Mouse (Mus musculus): Measurements from ENCODE around the gene Emid1. TPM values are rescaled to one million over a fixed set of nuclear protein-coding genes. Genes with fewer than 3 reads are reported as not detected.

Emid1 gene
- polyA plus RNA-seq, 1 experiment from 2014 or later, result 174 TPM

- no peak overlapping the region for H3K4me3 ChIP-seq (replicated peaks; ENCODE audit: low read depth, low read length)
- no peak for TF ChIP-seq CTCF (IDR thresholded peaks at IDR 0.05; ENCODE audit: low read depth)
- H3K36me3 ChIP-seq (ENCODE audit: insufficient read depth, low read length), result no peaks in the 10 kb centered on the region
- no peak for DNase-seq (ENCODE audit: low spot score)
- 58% methylated on average over 9 of the region's 9 CpGs for WGBS
- H3K9ac ChIP-seq (ENCODE audit: low read depth, low read length), result no peak overlapping the region
- no peak overlapping the region for H3K27ac ChIP-seq
- no peak overlapping the region for H3K4me2 ChIP-seq (ENCODE audit: low read length)
- no peaks in the 10 kb centered on the region for H3K27me3 ChIP-seq (ENCODE audit: insufficient read depth, low read length)
- H3K9me3 ChIP-seq (replicated peaks; ENCODE audit: low read length), result no peaks in the 10 kb centered on the region
- 0 out of 2 replicates have a peak, but pooled peaks cover 7% of the 10 kb centered on the region for H3K4me1 ChIP-seq (replicated peaks; ENCODE audit: insufficient read depth, low read length)
- no peak for ATAC-seq (replicated peaks; ENCODE audit: low FRiP score, low read depth)
Measured at GRCm38 (mm10) chr11:5167311-5167710, 15.3 kb upstream of the Emid1 start.

DNA sequence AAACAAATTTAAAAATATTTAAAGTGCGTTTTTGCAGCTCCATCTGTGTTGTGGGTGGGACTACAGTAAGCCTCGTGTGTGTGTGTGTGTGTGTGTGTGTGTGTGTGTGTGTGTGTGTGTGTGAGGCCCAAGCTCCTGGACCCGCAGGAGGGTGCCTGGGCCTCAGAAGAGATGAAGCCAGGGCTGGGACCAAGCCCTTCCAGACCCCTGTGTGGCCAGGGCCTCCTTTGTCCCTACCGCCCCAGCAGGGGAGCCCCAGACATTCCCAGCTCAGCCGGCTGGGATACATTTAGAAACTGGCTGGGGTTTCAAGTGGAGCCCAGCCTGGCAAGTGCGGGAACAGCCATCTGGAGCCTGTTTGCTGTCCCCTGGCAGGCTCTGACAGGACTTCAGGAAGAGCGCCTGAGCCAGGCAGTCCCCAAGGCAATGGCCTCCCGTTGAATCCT lies 13.4 kb upstream of the Emid1 start:
- Histone ChIP-seq H3K9me3 (replicated peaks; ENCODE audit: low read length) (no peaks in the 10 kb centered on the region), H3K9ac (ENCODE audit: low read depth, low read length) (0 out of 2 replicates have a peak overlapping the region, but pooled peaks have one; percentile 15), H3K36me3 (ENCODE audit: insufficient read depth, low read length) (no peaks in the 10 kb centered on the region), H3K27ac (no peak overlapping the region), H3K4me3 (replicated peaks; ENCODE audit: low read depth, low read length) (no peak overlapping the region), H3K4me2 (ENCODE audit: low read length) (no peak overlapping the region), H3K27me3 (ENCODE audit: insufficient read depth, low read length) (no peaks in the 10 kb centered on the region), H3K4me1 (replicated peaks; ENCODE audit: insufficient read depth, low read length) (0 out of 2 replicates have a peak, but pooled peaks cover 7% of the 10 kb centered on the region)
- WGBS, result 41% methylated on average over 8 of the region's 8 CpGs
- no peak for DNase-seq (ENCODE audit: low spot score)
- ATAC-seq (replicated peaks; ENCODE audit: low FRiP score, low read depth), result no peak
- no peak for TF ChIP-seq CTCF (IDR thresholded peaks at IDR 0.05; ENCODE audit: low read depth)

DNA sequence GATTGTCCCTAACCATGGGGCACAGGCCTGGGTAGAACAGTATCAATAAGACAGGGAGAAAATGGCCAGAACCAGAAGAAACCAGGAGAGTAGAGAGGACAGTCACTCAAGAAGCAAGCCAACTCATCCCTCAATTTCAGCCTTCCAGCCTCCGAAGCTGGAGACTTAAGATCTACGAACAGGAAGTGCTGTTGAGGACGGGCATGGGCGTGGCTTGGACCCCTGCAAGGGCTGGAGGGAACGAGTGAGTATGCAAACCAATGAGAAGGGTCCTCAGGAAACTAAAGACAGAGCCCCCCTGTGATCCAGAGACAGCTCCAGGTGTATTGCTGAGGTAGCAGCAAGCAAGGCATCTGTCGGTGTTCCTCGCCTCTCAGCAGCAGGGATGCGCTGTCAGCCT lies 12.3 kb upstream of the Emid1 start:
- no peak for ATAC-seq (replicated peaks; ENCODE audit: low FRiP score, low read depth)
- Histone ChIP-seq H3K4me2 (ENCODE audit: low read length) (no peak overlapping the region), H3K9ac (ENCODE audit: low read depth, low read length) (no peak overlapping the region), H3K4me1 (replicated peaks; ENCODE audit: insufficient read depth, low read length) (0 out of 2 replicates have a peak, but pooled peaks cover 7% of the 10 kb centered on the region), H3K36me3 (ENCODE audit: insufficient read depth, low read length) (no peaks in the 10 kb centered on the region), H3K4me3 (replicated peaks; ENCODE audit: low read depth, low read length) (no peak overlapping the region), H3K27me3 (ENCODE audit: insufficient read depth, low read length) (no peaks in the 10 kb centered on the region), H3K9me3 (replicated peaks; ENCODE audit: low read length) (no peaks in the 10 kb centered on the region), H3K27ac (no peak overlapping the region)
- no peak for DNase-seq (ENCODE audit: low spot score)
- WGBS, result 31% methylated on average over 8 of the region's 8 CpGs
- no peak for TF ChIP-seq CTCF (IDR thresholded peaks at IDR 0.05; ENCODE audit: low read depth)

- Histone ChIP-seq H3K9ac (ENCODE audit: low read depth, low read length) (no peak overlapping the region), H3K36me3 (ENCODE audit: insufficient read depth, low read length) (no peaks in the 10 kb centered on the region), H3K4me3 (replicated peaks; ENCODE audit: low read depth, low read length) (no peak overlapping the region), H3K9me3 (replicated peaks; ENCODE audit: low read length) (no peaks in the 10 kb centered on the region), H3K27ac (no peak overlapping the region), H3K4me1 (replicated peaks; ENCODE audit: insufficient read depth, low read length) (0 out of 2 replicates have a peak, but pooled peaks cover 7% of the 10 kb centered on the region), H3K27me3 (ENCODE audit: insufficient read depth, low read length) (no peaks in the 10 kb centered on the region), H3K4me2 (ENCODE audit: low read length) (no peak overlapping the region)
- no peak for TF ChIP-seq CTCF (IDR thresholded peaks at IDR 0.05; ENCODE audit: low read depth)
- DNase-seq (ENCODE audit: low spot score) (no peak), ATAC-seq (replicated peaks; ENCODE audit: low FRiP score, low read depth) (no peak)
- 91% methylated on average over 8 of the region's 8 CpGs for WGBS
Measured at GRCm38 (mm10) chr11:5163421-5163820, 11.4 kb upstream of the Emid1 start.

GRCm38 (mm10) chr11:5160722-5161485 lies 8.8 kb upstream of the Emid1 start:
- 0 out of 2 replicates have a peak, but pooled peaks cover 13% of the 10 kb centered on the region for H3K4me1 ChIP-seq (replicated peaks; ENCODE audit: insufficient read depth, low read length)
- no peak overlapping the region for H3K9ac ChIP-seq (ENCODE audit: low read depth, low read length)
- H3K4me2 ChIP-seq (ENCODE audit: low read length), result no peak overlapping the region
- WGBS, result 78% methylated on average over 17 of the region's 17 CpGs
- no peaks in the 10 kb centered on the region for H3K27me3 ChIP-seq (ENCODE audit: insufficient read depth, low read length)
- ATAC-seq (replicated peaks; ENCODE audit: low FRiP score, low read depth) (no peak), DNase-seq (ENCODE audit: low spot score) (no peak)
- no peaks in the 10 kb centered on the region for H3K36me3 ChIP-seq (ENCODE audit: insufficient read depth, low read length)
- H3K4me3 ChIP-seq (replicated peaks; ENCODE audit: low read depth, low read length), result no peak overlapping the region
- TF ChIP-seq CTCF (IDR thresholded peaks at IDR 0.05; ENCODE audit: low read depth), result peak; percentile 61
- no peaks in the 10 kb centered on the region for H3K9me3 ChIP-seq (replicated peaks; ENCODE audit: low read length)
- no peak overlapping the region for H3K27ac ChIP-seq

DNA sequence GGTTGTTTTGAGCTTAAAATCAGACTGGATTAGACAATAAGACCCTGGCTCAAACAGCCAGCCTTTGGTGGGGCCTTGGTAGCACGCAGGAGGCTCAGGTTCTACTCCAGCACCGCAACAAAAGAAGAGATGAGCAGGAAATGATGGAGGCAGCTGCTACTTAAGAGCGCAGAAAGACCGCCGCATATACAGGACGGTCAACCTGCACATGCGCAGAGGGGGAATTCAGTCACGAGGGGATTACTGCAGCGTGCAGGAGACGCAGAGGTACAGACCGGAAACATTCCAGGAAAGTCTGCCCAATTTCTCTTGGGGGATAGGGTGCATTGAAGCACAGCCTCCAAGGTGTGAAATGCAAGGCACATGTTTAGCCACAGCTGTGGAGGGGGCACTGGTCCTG lies 6.0 kb upstream of the Emid1 start:
- H3K36me3 ChIP-seq (ENCODE audit: insufficient read depth, low read length), result no peaks in the 10 kb centered on the region
- ATAC-seq (replicated peaks; ENCODE audit: low FRiP score, low read depth) (no peak), DNase-seq (ENCODE audit: low spot score) (no peak)
- H3K27ac ChIP-seq, result no peak overlapping the region
- H3K4me3 ChIP-seq (replicated peaks; ENCODE audit: low read depth, low read length), result no peak overlapping the region
- TF ChIP-seq CTCF (IDR thresholded peaks at IDR 0.05; ENCODE audit: low read depth), result no peak
- no peaks in the 10 kb centered on the region for H3K9me3 ChIP-seq (replicated peaks; ENCODE audit: low read length)
- peaks cover 23% of the 10 kb centered on the region; the same call in 1 of the 2 replicates for H3K4me1 ChIP-seq (replicated peaks; ENCODE audit: insufficient read depth, low read length)
- H3K27me3 ChIP-seq (ENCODE audit: insufficient read depth, low read length), result no peaks in the 10 kb centered on the region
- no peak overlapping the region for H3K9ac ChIP-seq (ENCODE audit: low read depth, low read length)
- no peak overlapping the region for H3K4me2 ChIP-seq (ENCODE audit: low read length)
- WGBS, result 64% methylated on average over 11 of the region's 11 CpGs

Measured in kidney, postnatal 0 days (tissue).